Mouse (Mus musculus) midbrain, embryonic 12.5 days (tissue): ENCODE data around the gene Cfp. TPM values are rescaled to one million over a fixed set of nuclear protein-coding genes. Genes with fewer than 3 reads are reported as not detected.

Experiments
- ATAC-seq: fragments of 200-750 bp; cut with Nextera tagmentation; 2 replicates; pipeline ENCODE4 v1.8.0; 2017; ENCODE audit warnings: low read depth, moderate TSS enrichment, moderate library complexity; ENCODE audit not compliant: low FRiP score
- H3K27ac ChIP-seq: fragments of 300-500 bp; sonication (generic); replicated peaks from 2 replicates; pipeline ENCODE4 v1.5.1; 2016; ENCODE audit warnings: mild to moderate bottlenecking
- H3K27me3 ChIP-seq: fragments of 300-500 bp; sonication (generic); 2 replicates; pipeline ENCODE4 v1.6.1; 2016; ENCODE audit warnings: mild to moderate bottlenecking
- H3K36me3 ChIP-seq: fragments of 300-500 bp; sonication (generic); 2 replicates; pipeline ENCODE4 v1.6.1; 2016
- H3K4me1 ChIP-seq: fragments of 300-500 bp; sonication (generic); 2 replicates; pipeline ENCODE4 v1.6.1; 2016
- H3K4me2 ChIP-seq: fragments of 300-500 bp; sonication (generic); replicated peaks from 2 replicates; pipeline ENCODE4 v1.6.1; 2016; ENCODE audit warnings: mild to moderate bottlenecking, moderate library complexity
- H3K4me3 ChIP-seq: fragments of 300-500 bp; sonication (generic); 2 replicates; pipeline ENCODE4 v1.5.1; 2016; ENCODE audit warnings: mild to moderate bottlenecking
- H3K9ac ChIP-seq: fragments of 300-500 bp; sonication (generic); replicated peaks from 2 replicates; pipeline ENCODE4 v1.6.1; 2016; ENCODE audit warnings: mild to moderate bottlenecking, moderate library complexity
- H3K9me3 ChIP-seq: fragments of 300-500 bp; sonication (generic); 2 replicates; pipeline ENCODE4 v1.6.1; 2016; ENCODE audit warnings: mild to moderate bottlenecking
- WGBS: fragments of 180-500 bp; shearing (Covaris S2); methylation state at CpG from one replicate; pipeline ENCODE4 v1.1.7; 2016; 5-methylcytosine and 5-hydroxymethylcytosine counted together
- polyA plus RNA-seq: library from polyadenylated mRNA; unstranded; fragments of >200 nt; fragmentation: Nextera tagmentation; extraction: Ambion mirVana; gene quantifications from 2 replicates; pipeline ENCODE4 v1.2.1, GENCODE M21; 2016

The Cfp gene
- polyA plus RNA-seq, result 4.5 and 5.3 TPM in 2 replicates

DNA sequence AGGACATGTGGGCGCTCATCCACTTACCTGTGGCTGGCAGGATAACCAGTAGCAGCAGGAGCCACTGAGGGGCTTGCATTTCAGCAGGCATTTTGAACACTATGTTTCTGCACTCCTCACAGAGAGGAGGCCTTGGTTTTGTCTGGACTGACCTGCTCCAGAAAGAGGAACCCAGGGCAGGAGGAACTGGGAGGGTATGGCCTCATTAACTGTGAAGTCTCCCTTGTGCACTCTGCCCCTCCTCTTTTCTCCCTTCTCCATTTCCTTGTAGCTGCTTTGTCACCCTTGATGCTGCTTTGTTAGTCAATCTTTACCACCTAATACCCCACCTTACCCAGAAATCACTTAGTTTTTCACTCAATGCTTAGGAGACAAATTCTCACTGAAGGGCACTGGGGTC is at the start of gene Cfp:
Cfp (minus strand) TSS at position 192 of the 400 bp plus-strand sequence.
- no peaks in the 10 kb centered on the region for H3K27me3 ChIP-seq
- no peak within 1 kb of the TSS for H3K4me3 ChIP-seq
- H3K4me1 ChIP-seq, result no peaks in the 10 kb centered on the region
- H3K9ac ChIP-seq, result no peak within 1 kb of the TSS
- no peak for ATAC-seq
- peaks cover 35% of the 10 kb centered on the region for H3K36me3 ChIP-seq
- WGBS, result 82% methylated on average over 1 of the region's 1 CpGs
- no peaks in the 10 kb centered on the region for H3K9me3 ChIP-seq
- H3K27ac ChIP-seq, result no peak within 1 kb of the TSS
- H3K4me2 ChIP-seq, result no peak within 1 kb of the TSS

- Histone ChIP-seq H3K9me3 (no peaks in the 10 kb centered on the region), H3K4me3 (no peak overlapping the region), H3K27me3 (no peaks in the 10 kb centered on the region), H3K27ac (no peak overlapping the region), H3K4me2 (no peak overlapping the region), H3K9ac (no peak overlapping the region), H3K36me3 (no peaks in the 10 kb centered on the region), H3K4me1 (no peaks in the 10 kb centered on the region)
- 68% methylated on average over 1 of the region's 1 CpGs for WGBS
- no peak for ATAC-seq
Measured at GRCm38 (mm10) chrX:20980901-20981300, 49.5 kb upstream of the Cfp start.

- Histone ChIP-seq H3K36me3 (0 out of 2 replicates have a peak, but pooled peaks cover 6% of the 10 kb centered on the region), H3K4me3 (peak within 1 kb of the TSS; percentile 56), H3K9ac (peak within 1 kb of the TSS; percentile 50), H3K4me2 (peak within 1 kb of the TSS; percentile 50), H3K27ac (0 out of 2 replicates have a peak within 1 kb of the TSS, but pooled peaks have one; percentile 46), H3K9me3 (no peaks in the 10 kb centered on the region), H3K4me1 (0 out of 2 replicates have a peak, but pooled peaks cover 5% of the 10 kb centered on the region), H3K27me3 (no peaks in the 10 kb centered on the region)
- WGBS, result 16% methylated on average over 57 of the region's 57 CpGs
- peak; percentile 98 for ATAC-seq
Measured at GRCm38 (mm10) chrX:20961477-20962378, 30.4 kb upstream of the Cfp start, which contains the start of gene Uxt. TSS of gene Uxt (minus strand) at chrX:20962017.

DNA sequence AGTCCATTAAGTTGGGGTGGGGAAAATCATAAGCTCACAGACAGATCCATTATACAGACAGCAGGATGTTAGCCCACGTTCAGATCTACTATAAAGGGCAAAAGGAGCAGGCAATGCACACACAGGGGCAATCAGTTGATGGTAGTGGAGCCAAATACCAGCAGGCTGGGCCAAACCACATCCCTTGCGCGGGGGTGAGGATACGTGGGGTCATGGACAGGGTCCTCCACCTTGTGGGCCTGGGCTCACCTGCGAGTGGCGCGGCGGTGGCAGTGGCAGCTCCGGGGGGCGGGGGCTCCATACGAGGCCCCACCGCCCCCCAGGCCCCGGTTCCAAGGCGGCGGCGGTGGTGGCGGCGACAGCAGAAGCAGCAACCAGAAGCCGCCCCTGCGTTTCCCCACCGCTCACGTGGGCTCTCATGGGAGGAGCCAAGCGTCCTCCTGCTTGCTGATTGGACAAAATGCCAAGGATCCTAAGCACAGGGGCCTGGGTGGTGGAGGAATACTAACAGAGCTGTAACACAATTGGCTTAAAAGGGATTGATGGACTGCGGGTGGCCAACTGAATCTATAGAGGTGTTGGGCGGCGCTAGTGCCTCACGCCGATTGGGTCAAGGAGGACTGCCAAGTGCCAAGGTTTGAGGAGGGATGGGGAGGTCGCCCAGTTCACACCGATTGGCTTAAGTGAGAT is 19.0 kb upstream of the Cfp start, which contains the start of gene Elk1:
Elk1 (minus strand) TSS at position 418 of the 690 bp plus-strand sequence.
- H3K36me3 ChIP-seq, result no peaks in the 10 kb centered on the region
- H3K4me3 ChIP-seq, result peak within 1 kb of the TSS; percentile 64
- ATAC-seq, result peak; percentile 98
- H3K4me2 ChIP-seq, result peak within 1 kb of the TSS; percentile 52
- peak within 1 kb of the TSS; percentile 53 for H3K9ac ChIP-seq
- H3K4me1 ChIP-seq, result no peaks in the 10 kb centered on the region
- no peaks in the 10 kb centered on the region for H3K9me3 ChIP-seq
- peak within 1 kb of the TSS; percentile 71 for H3K27ac ChIP-seq
- 22% methylated on average over 30 of the region's 30 CpGs for WGBS
- no peaks in the 10 kb centered on the region for H3K27me3 ChIP-seq

GRCm38 (mm10) chrX:20946055-20946454 is 14.7 kb upstream of the Cfp start:
- ATAC-seq, result no peak
- WGBS, result 13% methylated on average over 4 of the region's 4 CpGs

GRCm38 (mm10) chrX:20931963-20932362 is 608 bp upstream of the Cfp start:
- Histone ChIP-seq H3K27ac (no peak overlapping the region), H3K4me3 (no peak overlapping the region), H3K36me3 (peaks cover 41% of the 10 kb centered on the region), H3K9ac (no peak overlapping the region), H3K4me2 (no peak overlapping the region), H3K4me1 (no peaks in the 10 kb centered on the region), H3K27me3 (no peaks in the 10 kb centered on the region), H3K9me3 (no peaks in the 10 kb centered on the region)
- no peak for ATAC-seq
- WGBS, result 90% methylated on average over 1 of the region's 1 CpGs

More at GRCm38 (mm10) chrX:20946055-20946454, 14.7 kb upstream of the Cfp start:
- H3K36me3 ChIP-seq, result 0 out of 2 replicates have a peak, but pooled peaks cover 3% of the 10 kb centered on the region
- H3K27me3 ChIP-seq, result no peaks in the 10 kb centered on the region
- no peaks in the 10 kb centered on the region for H3K4me1 ChIP-seq
- H3K4me3 ChIP-seq, result no peak overlapping the region
- no peak overlapping the region for H3K9ac ChIP-seq
- H3K9me3 ChIP-seq, result no peaks in the 10 kb centered on the region
- H3K4me2 ChIP-seq, result no peak overlapping the region
- no peak overlapping the region for H3K27ac ChIP-seq

- Histone ChIP-seq H3K4me1 (no peaks in the 10 kb centered on the region), H3K36me3 (peaks cover 22% of the 10 kb centered on the region; the same call in 1 of the 2 replicates), H3K9ac (no peak overlapping the region), H3K9me3 (no peaks in the 10 kb centered on the region), H3K4me2 (no peak overlapping the region), H3K27ac (no peak overlapping the region), H3K4me3 (no peak overlapping the region), H3K27me3 (no peaks in the 10 kb centered on the region)
- 100% methylated on average over 1 of the region's 1 CpGs for WGBS
- ATAC-seq, result no peak
Measured at GRCm38 (mm10) chrX:20929859-20930258, 1.5 kb downstream of the Cfp start.

- Histone ChIP-seq H3K4me1 (no peaks in the 10 kb centered on the region), H3K27ac (no peak overlapping the region), H3K4me2 (no peak overlapping the region), H3K4me3 (no peak overlapping the region), H3K9me3 (no peaks in the 10 kb centered on the region), H3K36me3 (0 out of 2 replicates have a peak, but pooled peaks cover 10% of the 10 kb centered on the region), H3K27me3 (no peaks in the 10 kb centered on the region), H3K9ac (no peak overlapping the region)
- no peak for ATAC-seq
Measured at GRCm38 (mm10) chrX:20924976-20925375, 6.4 kb downstream of the Cfp start.

GRCm38 (mm10) chrX:20923506-20923905 is 7.8 kb downstream of the Cfp start:
- WGBS, result 80% methylated on average over 1 of the region's 1 CpGs
- H3K27ac ChIP-seq, result no peak overlapping the region
- no peak overlapping the region for H3K4me2 ChIP-seq
- no peak overlapping the region for H3K9ac ChIP-seq
- H3K4me1 ChIP-seq, result no peaks in the 10 kb centered on the region
- H3K4me3 ChIP-seq, result no peak overlapping the region
- ATAC-seq, result no peak
- no peaks in the 10 kb centered on the region for H3K27me3 ChIP-seq
- H3K36me3 ChIP-seq, result 0 out of 2 replicates have a peak, but pooled peaks cover 10% of the 10 kb centered on the region
- no peaks in the 10 kb centered on the region for H3K9me3 ChIP-seq

- H3K36me3 ChIP-seq, result no peaks in the 10 kb centered on the region
- H3K27ac ChIP-seq, result no peak overlapping the region
- H3K4me3 ChIP-seq, result peak overlapping the region; percentile 56
- H3K27me3 ChIP-seq, result no peaks in the 10 kb centered on the region
- no peak overlapping the region for H3K9ac ChIP-seq
- no peaks in the 10 kb centered on the region for H3K9me3 ChIP-seq
- H3K4me2 ChIP-seq, result peak overlapping the region; percentile 59
- no peaks in the 10 kb centered on the region for H3K4me1 ChIP-seq
- no peak for ATAC-seq
- 35% methylated on average over 5 of the region's 5 CpGs for WGBS
Measured at GRCm38 (mm10) chrX:20921366-20921765, 10.0 kb downstream of the Cfp start.

GRCm38 (mm10) chrX:20920844-20921364 is 10.5 kb downstream of the Cfp start, which contains the start of gene Syn1:
TSS of gene Syn1 (minus strand) at chrX:20921004.
- H3K9me3 ChIP-seq, result no peaks in the 10 kb centered on the region
- no peaks in the 10 kb centered on the region for H3K36me3 ChIP-seq
- H3K27ac ChIP-seq, result no peak within 1 kb of the TSS; the same call in 1 of the 2 replicates
- no peaks in the 10 kb centered on the region for H3K4me1 ChIP-seq
- 18% methylated on average over 40 of the region's 44 CpGs for WGBS
- peak; percentile 97 for ATAC-seq
- no peaks in the 10 kb centered on the region for H3K27me3 ChIP-seq
- peak within 1 kb of the TSS; percentile 56 for H3K4me3 ChIP-seq
- H3K9ac ChIP-seq, result peak within 1 kb of the TSS; percentile 60
- H3K4me2 ChIP-seq, result peak within 1 kb of the TSS; percentile 59
